Mouse (Mus musculus) midbrain, postnatal 0 days (tissue): ENCODE data around the gene Kansl1. TPM values are rescaled to one million over a fixed set of nuclear protein-coding genes. Genes with fewer than 3 reads are reported as not detected.

Source experiments
- ATAC-seq: fragments of 200-750 bp; cut with Nextera tagmentation; 2 replicates; pipeline ENCODE4 v1.8.0; 2017; ENCODE audit warnings: moderate number of reproducible peaks, mild to moderate bottlenecking, moderate TSS enrichment, moderate library complexity; ENCODE audit not compliant: low FRiP score
- DNase-seq: peaks from one replicate; pipeline ENCODE4 v3.0.0-alpha.2; 2015; ENCODE audit warnings: low spot score
- H3K27ac ChIP-seq: fragments of 300-500 bp; sonication (generic); 2 replicates; pipeline ENCODE4 v1.5.1; 2014; ENCODE audit warnings: low read depth, mild to moderate bottlenecking, low read length, mixed read lengths
- H3K27me3 ChIP-seq: fragments of 300-500 bp; sonication (generic); 2 replicates; pipeline ENCODE4 v1.6.1; 2014; ENCODE audit warnings: low read length, control low read depth, mixed read lengths; ENCODE audit not compliant: insufficient read depth
- H3K36me3 ChIP-seq: fragments of 300-500 bp; sonication (generic); 2 replicates; pipeline ENCODE4 v1.6.1; 2014; ENCODE audit warnings: low read length, control low read depth, mixed read lengths; ENCODE audit not compliant: insufficient read depth
- H3K4me1 ChIP-seq: fragments of 300-500 bp; sonication (generic); 2 replicates; pipeline ENCODE4 v1.6.1; 2014; ENCODE audit warnings: mild to moderate bottlenecking, control low read depth, antibody characterized with exemption, low read length, mixed read lengths; ENCODE audit not compliant: insufficient read depth
- H3K4me2 ChIP-seq: fragments of 300-500 bp; sonication (generic); 2 replicates; pipeline ENCODE4 v1.6.1; 2014; ENCODE audit warnings: low read depth, mild to moderate bottlenecking, low read length, mixed read lengths; ENCODE audit not compliant: poor library complexity, severe bottlenecking
- H3K4me3 ChIP-seq: fragments of 300-500 bp; sonication (generic); 2 replicates; pipeline ENCODE4 v1.5.1; 2014; ENCODE audit warnings: low read depth, mild to moderate bottlenecking, low read length, moderate library complexity
- H3K9ac ChIP-seq: fragments of 300-500 bp; sonication (generic); replicated peaks from 2 replicates; pipeline ENCODE4 v1.6.1; 2014; ENCODE audit warnings: mild to moderate bottlenecking, low read length, moderate library complexity, mixed read lengths; ENCODE audit not compliant: poor library complexity, severe bottlenecking
- H3K9me3 ChIP-seq: fragments of 300-500 bp; sonication (generic); 2 replicates; pipeline ENCODE4 v1.6.1; 2016; ENCODE audit warnings: low read length, control low read depth
- CTCF ChIP-seq: IDR thresholded peaks from 2 replicates; pipeline ENCODE4 v1.5.1; 2016; ENCODE audit warnings: antibody characterized with exemption, mild to moderate bottlenecking
- WGBS: fragments of 180-500 bp; shearing (Covaris S2); extraction: QIAGEN DNeasy Blood & Tissue Kit; methylation state at CpG from one replicate; pipeline ENCODE4 v1.1.7; 2014; 5-methylcytosine and 5-hydroxymethylcytosine counted together
- polyA plus RNA-seq: library from polyadenylated mRNA; unstranded; fragments of >200 nt; fragmentation: Nextera tagmentation; extraction: Ambion mirVana; gene quantifications from 2 replicates; pipeline ENCODE4 v1.2.1, GENCODE M21; 2015
- total RNA-seq: library from RNA; depleted of rRNA; stranded (reverse); fragments of >200 nt; gene quantifications from 2 replicates; pipeline ENCODE4 v1.2.3, GENCODE M21; 2014

Gene Kansl1
- total and polyA plus RNA-seq, 2 experiments from 2014 or later = 22.0 to 82.3 TPM

DNA sequence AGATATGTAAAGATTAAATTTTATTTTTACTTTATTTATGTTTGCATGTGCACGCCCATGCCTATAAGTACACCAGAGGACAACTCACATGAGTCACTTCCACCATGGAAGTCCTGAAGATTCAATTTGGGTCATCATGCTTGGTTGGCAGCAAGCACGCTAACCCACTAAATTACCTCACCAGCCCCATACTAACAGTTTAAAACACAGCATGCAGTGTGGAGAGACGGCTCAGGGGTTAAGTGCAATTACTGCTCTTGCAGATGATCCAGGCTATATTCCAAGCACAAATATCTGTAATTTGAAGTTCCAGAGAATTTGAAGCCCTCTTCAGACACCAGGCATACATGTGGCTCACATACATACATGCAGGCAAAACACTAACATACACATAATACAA is 92.4 kb downstream of the Kansl1 start:
- Histone ChIP-seq H3K9ac (no peak overlapping the region), H3K4me1 (no peaks in the 10 kb centered on the region), H3K9me3 (no peaks in the 10 kb centered on the region), H3K36me3 (no peaks in the 10 kb centered on the region), H3K27me3 (no peaks in the 10 kb centered on the region), H3K4me3 (no peak overlapping the region), H3K4me2 (no peak overlapping the region), H3K27ac (no peak overlapping the region)
- TF ChIP-seq CTCF = no peak
- no peak for ATAC-seq
- WGBS = 91% methylated on average over 3 of the region's 3 CpGs
- DNase-seq = no peak

DNA sequence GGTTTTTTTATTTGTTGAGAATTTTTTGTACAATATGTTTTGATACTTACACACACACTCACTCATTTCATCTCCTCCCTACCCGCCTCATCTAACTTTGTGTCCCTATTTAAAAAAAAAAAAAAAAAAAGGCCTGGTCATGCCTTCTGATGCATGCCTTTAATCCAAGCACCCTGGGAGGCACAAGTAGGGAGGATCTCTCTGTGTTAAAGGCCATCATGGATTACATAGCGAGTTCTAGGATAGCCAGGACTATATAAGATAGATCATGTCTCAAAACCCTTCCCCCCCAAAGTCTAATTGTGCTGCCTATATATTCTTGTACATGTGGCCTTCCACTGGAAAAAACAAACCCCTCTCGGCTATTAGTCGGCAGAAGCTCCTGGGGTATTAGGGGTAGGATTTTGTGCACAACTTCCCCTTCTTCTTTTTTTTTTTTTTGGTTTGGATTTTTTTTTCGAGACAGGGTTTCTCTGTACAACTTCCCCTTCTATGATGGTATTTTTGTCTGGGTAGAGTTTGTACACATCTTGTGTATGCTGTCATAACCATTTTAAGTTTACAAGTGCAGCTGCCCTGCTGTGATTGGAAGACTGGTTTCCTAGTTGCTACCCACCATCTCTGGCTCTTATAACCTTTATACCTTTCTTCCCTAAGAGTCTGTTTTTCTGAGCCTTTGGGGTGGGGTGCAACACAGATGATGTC is 101.0 kb downstream of the Kansl1 start:
- Histone ChIP-seq H3K4me1 (no peaks in the 10 kb centered on the region), H3K4me2 (no peak overlapping the region), H3K4me3 (no peak overlapping the region), H3K27ac (no peak overlapping the region), H3K27me3 (no peaks in the 10 kb centered on the region), H3K9me3 (no peaks in the 10 kb centered on the region), H3K9ac (no peak overlapping the region), H3K36me3 (0 out of 2 replicates have a peak, but pooled peaks cover 3% of the 10 kb centered on the region)
- WGBS = 82% methylated on average over 5 of the region's 5 CpGs
- DNase-seq (no peak), ATAC-seq (no peak)
- TF ChIP-seq CTCF = no peak

- Histone ChIP-seq H3K27ac (no peak overlapping the region), H3K4me1 (no peaks in the 10 kb centered on the region), H3K4me2 (no peak overlapping the region), H3K9me3 (no peaks in the 10 kb centered on the region), H3K27me3 (no peaks in the 10 kb centered on the region), H3K9ac (no peak overlapping the region), H3K36me3 (0 out of 2 replicates have a peak, but pooled peaks cover 3% of the 10 kb centered on the region), H3K4me3 (no peak overlapping the region)
- ATAC-seq (no peak), DNase-seq (no peak)
- no peak for TF ChIP-seq CTCF
- 84% methylated on average over 2 of the region's 2 CpGs for WGBS
These were observed 104.6 kb downstream of the Kansl1 start for GRCm38 (mm10) chr11:104363823-104364600.

DNA sequence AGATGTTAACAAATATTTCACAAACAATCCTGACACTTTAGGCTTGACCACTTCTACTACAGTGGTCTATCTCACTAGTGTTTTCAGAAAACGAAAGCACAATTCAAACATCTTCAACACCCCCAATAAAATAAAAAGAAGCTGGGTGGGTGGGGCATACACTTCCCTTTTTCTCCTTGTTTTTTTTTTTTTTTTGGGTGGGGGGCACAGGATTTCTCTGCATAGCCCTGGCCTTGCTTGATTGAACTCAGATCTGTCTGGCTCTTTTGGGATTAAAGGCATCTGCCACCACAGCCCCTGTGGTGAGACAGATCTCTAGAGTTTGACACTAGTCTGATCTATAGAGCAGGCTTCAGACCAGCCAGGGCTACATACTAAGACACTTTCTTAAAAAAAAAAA is 106.0 kb downstream of the Kansl1 start:
- Histone ChIP-seq H3K36me3 (0 out of 2 replicates have a peak, but pooled peaks cover 3% of the 10 kb centered on the region), H3K4me3 (no peak overlapping the region), H3K4me1 (no peaks in the 10 kb centered on the region), H3K27me3 (no peaks in the 10 kb centered on the region), H3K27ac (no peak overlapping the region), H3K9me3 (no peaks in the 10 kb centered on the region), H3K9ac (no peak overlapping the region), H3K4me2 (no peak overlapping the region)
- no peak for TF ChIP-seq CTCF
- DNase-seq (no peak), ATAC-seq (no peak)
- WGBS = 92% methylated on average over 1 of the region's 1 CpGs

DNA sequence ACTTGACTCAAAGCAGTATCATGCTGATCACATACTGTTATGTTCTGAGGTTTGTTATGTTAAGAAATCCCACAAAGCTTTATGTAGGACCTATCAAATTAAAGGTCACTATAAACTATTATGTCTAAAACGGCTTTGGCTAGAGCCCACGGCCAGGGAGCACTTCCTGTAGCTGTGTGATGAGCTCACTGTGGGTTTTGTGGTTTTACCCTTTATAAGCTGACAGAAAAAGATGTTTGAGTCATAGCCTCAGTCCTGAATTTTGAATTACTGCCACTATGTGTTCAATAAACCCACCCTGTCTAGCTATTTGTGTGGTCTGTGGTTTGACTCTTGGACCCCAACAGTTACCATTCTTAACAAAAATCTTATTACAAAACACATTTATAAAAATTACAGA is 106.9 kb downstream of the Kansl1 start:
- H3K4me2 ChIP-seq = no peak overlapping the region
- DNase-seq = no peak
- H3K27ac ChIP-seq = no peak overlapping the region
- H3K4me3 ChIP-seq = no peak overlapping the region
- H3K36me3 ChIP-seq = peaks cover 2% of the 10 kb centered on the region; the same call in 1 of the 2 replicates
- H3K27me3 ChIP-seq = no peaks in the 10 kb centered on the region
- WGBS = 75% methylated on average over 2 of the region's 2 CpGs
- no peaks in the 10 kb centered on the region for H3K9me3 ChIP-seq
- no peak for TF ChIP-seq CTCF
- no peak for ATAC-seq
- no peak overlapping the region for H3K9ac ChIP-seq
- H3K4me1 ChIP-seq = no peaks in the 10 kb centered on the region

DNA sequence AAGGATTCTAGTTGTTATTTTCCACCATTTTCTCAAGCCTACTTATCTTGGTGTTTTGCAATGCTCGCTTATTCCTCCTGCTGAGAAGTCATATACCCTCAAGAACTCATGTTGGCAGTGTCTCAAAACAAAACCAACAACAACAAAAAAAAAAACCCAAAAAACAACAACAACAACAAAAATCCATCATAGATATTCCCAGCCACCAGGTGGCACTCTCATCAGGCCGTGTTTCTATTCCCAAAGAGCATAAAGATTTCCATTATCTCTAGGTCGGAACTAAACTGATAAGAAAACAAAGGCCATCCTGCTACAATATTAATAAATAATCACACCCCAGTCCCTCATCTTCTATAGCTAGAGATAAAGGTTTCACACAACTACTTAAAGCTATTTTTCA is 121.7 kb downstream of the Kansl1 start:
- ATAC-seq (no peak), DNase-seq (peak; percentile 30)
- Histone ChIP-seq H3K4me1 (no peaks in the 10 kb centered on the region), H3K27me3 (no peaks in the 10 kb centered on the region), H3K4me3 (no peak overlapping the region), H3K9me3 (no peaks in the 10 kb centered on the region), H3K27ac (no peak overlapping the region), H3K9ac (no peak overlapping the region), H3K36me3 (peaks cover 16% of the 10 kb centered on the region), H3K4me2 (no peak overlapping the region)
- peak; percentile 74 for TF ChIP-seq CTCF
- WGBS = 50% methylated on average over 3 of the region's 3 CpGs
